Mouse (Mus musculus): ENCODE results near the gene Atp6v0a1.

GRCm38 (mm10) chr11:101055418-101055817 is 46.2 kb downstream of the Atp6v0a1 start:
- TF ChIP-seq CTCF (IDR thresholded peaks at IDR 0.05; ENCODE audit: control insufficient read depth, insufficient read depth, low read length) (no peak), POLR2A (IDR thresholded peaks at IDR 0.05; ENCODE audit: borderline replicate concordance, control insufficient read depth, low read depth, low read length) (no peak)
